8 mouse cellular contexts compared by ENCODE assay signal in genomic region chr19:6980381-6981093, GRCm38 (mm10). TPM values are rescaled to one million over a fixed set of nuclear protein-coding genes. Genes with fewer than 3 reads are reported as not detected.
DNase-seq lines count a peak whose midpoint lies in the region; ATAC-seq lines count a peak whose summit lies in the region.

Gene Fkbp2, minus strand, starts transcription at chr19:6980501.

- peak within 1 kb of the TSS; percentile 68 for H3K9ac ChIP-seq in hindbrain, embryonic 12.5 days

- WGBS in hindbrain, embryonic 12.5 days: 2% methylated on average over 38 of the region's 38 CpGs

- no peaks in the 10 kb centered on the region for H3K27me3 ChIP-seq in hindbrain, embryonic 12.5 days

- H3K4me3 ChIP-seq in hindbrain, embryonic 12.5 days: peak within 1 kb of the TSS; percentile 56

- H3K36me3 ChIP-seq in hindbrain, embryonic 12.5 days: peaks cover 31% of the 10 kb centered on the region

- DNase-seq in NIH3T3 (ENCODE audit: low read depth): peak; percentile 100
- peak; percentile 99 to 100 for DNase-seq in cerebellum, postnatal 10 days
- DNase-seq in frontal cortex, postnatal 10 days (ENCODE audit: low spot score in 2 of 2): peak; percentile 97 to 99
- DNase-seq in layer of hippocampus, postnatal 14 days (ENCODE audit: low spot score in 2 of 2): peak; percentile 99 to 100
- DNase-seq in lung, postnatal 14 days: peak; percentile 99
- DNase-seq in retina, adult 2 months (ENCODE audit: low read depth, low spot score): peak; percentile 98
- DNase-seq in thymus, postnatal 4 days: peak; percentile 99

- H3K4me2 ChIP-seq in hindbrain, embryonic 12.5 days (replicated peaks): peak within 1 kb of the TSS; percentile 96

- peak within 1 kb of the TSS; percentile 94 for H3K27ac ChIP-seq in hindbrain, embryonic 12.5 days

- no peaks in the 10 kb centered on the region for H3K9me3 ChIP-seq in hindbrain, embryonic 12.5 days (replicated peaks)

- ATAC-seq in hindbrain, embryonic 12.5 days (ENCODE audit: low FRiP score): peak; percentile 88

- peaks cover 44% of the 10 kb centered on the region for H3K4me1 ChIP-seq in hindbrain, embryonic 12.5 days

RNA-seq across cellular contexts. Expression of gene Fkbp2, which starts in this region (rescaled TPM):
- 77.8 and 82.5 TPM in 2 replicates for polyA plus RNA-seq in hindbrain, embryonic 12.5 days (2016; fragmentation: Nextera tagmentation; extraction: Ambion mirVana)
- 10 to 100 TPM; 68.8 to 73.3 TPM for total RNA-seq in layer of hippocampus, postnatal 14 days (2021)

Comparison
In these comparisons a context has a peak if more than half of its experiments do, and no peak if none do; other contexts are left out.
1. Peak in every context shown above with its lines: DNase-seq, ATAC-seq, H3K4me3 ChIP-seq and H3K27ac ChIP-seq.